Mouse (Mus musculus) gastrocnemius, postnatal 14 days (tissue): ENCODE data around the gene Cds1. TPM values are rescaled to one million over a fixed set of nuclear protein-coding genes. Genes with fewer than 3 reads are reported as not detected.
"Not testable (repeated sequence)": the region's sequence is repeated elsewhere in the genome, so short reads cannot be mapped to it uniquely, and the experiment has no call there.

Experiments
- DNase-seq: peaks from one replicate; pipeline ENCODE4 v3.0.0; 2021; ENCODE audit warnings: mixed read lengths
- intact Hi-C: fragments of 180-260 bp; cut with DNase I; formaldehyde crosslinking; loops from one replicate; pipeline ENCODE4 v1.15.1; 2025; ENCODE audit warnings: low total_unique reads
- total RNA-seq, 2 experiments: library from RNA; stranded (reverse); gene quantifications; 2 replicates each; pipeline ENCODE4 v1.2.3; 2021

Cds1 gene
- total RNA-seq, 2 experiments from 2014 or later, result 0.86 to 1.1 TPM

GRCm38 (mm10) chr5:101822311-101822670 is 57.4 kb downstream of the Cds1 start:
- no peak for DNase-seq
- intact Hi-C loops, result no loop called here

- DNase-seq, result no peak
- intact Hi-C loops, result no loop called here
Measured at GRCm38 (mm10) chr5:101825111-101825911, 60.4 kb downstream of the Cds1 start.

DNA sequence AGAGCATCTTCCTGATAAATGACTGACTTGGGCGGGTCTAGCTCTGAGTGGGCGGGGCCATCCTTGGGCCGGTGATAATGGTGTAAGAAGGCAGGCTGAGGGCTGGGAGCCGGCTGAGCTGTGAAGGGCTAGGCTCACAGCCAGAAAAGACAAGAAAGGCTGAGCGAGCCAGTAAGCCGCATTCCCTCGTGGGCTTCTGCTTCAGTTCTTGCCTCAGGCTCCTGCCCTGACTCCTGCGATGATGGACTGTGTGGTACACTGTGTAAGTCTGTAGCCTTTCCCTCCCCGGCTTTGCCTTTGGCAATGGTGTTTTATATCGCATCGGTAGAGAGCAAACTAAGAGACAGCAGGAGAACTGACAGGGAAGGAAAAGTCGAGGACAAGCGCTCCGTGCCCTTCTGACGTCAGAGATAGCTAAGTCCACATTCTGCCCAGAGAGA is 61.6 kb downstream of the Cds1 start:
- DNase-seq, result peak; percentile 50

DNA sequence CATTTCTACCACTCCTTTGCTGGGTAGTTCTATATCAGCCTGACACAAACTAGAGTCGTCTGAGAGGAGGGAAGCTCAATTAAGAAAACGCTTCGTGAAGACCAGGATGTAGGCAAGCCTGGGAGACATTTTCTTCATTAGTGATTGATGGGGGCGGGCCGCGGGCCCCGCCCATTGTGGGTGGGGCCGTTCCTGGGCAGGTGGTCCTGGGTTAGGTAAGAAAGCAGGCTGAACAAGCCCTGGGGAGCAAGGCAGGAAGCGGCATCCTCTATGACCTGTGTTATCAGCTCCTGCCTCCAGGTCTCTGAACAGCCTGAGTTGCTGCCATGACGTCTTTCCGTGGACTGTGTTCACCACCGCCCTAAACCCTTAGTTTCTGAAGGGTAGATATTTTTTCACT is 62.5 kb downstream of the Cds1 start:
- no peak for DNase-seq
- intact Hi-C loops, result no loop called here

More for the DNA sequence above, 61.6 kb downstream of the Cds1 start:
- intact Hi-C loops, result no loop called here

- DNase-seq, result peak; percentile 23
- intact Hi-C loops, result no loop called here
Measured at GRCm38 (mm10) chr5:101828932-101829331, 64.0 kb downstream of the Cds1 start.

DNA sequence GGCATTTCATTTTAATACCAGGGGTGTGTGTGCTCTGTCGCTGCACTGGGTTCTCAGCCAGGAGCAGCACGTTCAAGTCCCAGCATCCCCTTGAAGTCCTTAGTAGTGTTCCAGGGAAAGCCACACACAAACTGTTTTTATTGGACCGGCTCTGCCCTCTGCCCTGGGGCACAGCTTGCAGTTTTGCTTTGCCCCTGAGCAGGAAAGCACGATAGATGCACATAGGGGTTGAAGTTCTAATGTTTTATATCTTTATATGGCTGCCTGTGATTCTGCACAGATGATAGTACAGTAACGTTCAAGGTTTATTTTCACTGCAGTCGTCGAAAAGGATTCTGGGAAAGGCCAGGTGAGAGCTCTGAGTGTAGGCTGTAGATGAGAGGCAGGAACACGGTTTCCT is 65.2 kb downstream of the Cds1 start:
- DNase-seq, result no peak
- intact Hi-C loops, result no loop called here

DNA sequence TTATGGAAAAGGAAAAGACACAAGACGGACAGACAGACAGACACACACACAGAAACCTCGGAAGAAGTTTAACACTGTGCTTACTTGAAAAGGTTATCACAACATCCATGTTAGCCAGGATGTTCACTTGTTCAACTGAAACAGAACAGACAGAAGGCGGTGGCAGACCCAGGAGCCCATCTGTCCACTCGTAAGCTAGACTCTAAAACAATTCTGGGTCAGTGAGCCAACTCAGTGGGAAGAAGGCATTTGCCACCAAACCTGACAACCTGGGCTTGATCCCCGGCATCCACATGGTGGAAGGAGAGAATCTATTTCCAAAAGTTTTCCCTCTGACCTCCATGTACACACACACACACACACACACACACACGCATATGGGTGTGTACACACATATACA is 67.1 kb downstream of the Cds1 start:
- intact Hi-C loops, result no loop called here
- DNase-seq, result no peak

DNA sequence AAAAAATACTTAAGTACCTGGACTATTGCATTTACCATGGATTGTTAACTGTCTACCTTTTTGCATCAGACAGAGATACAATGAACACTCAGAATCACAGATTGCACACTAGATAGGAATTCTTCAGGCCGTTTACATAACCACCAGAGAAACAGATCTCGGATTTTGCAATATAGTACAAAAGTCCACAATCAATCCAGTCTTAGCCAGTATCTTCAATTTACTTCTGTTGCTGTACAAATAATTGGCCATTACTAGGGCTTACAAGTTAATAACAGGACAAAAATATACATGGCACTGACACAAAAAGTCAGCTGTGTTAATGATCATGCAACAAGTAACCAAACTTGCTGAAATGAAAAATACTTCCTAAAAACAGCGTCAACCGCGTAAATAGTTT is 68.1 kb downstream of the Cds1 start:
- intact Hi-C loops, result no loop called here
- no peak for DNase-seq

DNA sequence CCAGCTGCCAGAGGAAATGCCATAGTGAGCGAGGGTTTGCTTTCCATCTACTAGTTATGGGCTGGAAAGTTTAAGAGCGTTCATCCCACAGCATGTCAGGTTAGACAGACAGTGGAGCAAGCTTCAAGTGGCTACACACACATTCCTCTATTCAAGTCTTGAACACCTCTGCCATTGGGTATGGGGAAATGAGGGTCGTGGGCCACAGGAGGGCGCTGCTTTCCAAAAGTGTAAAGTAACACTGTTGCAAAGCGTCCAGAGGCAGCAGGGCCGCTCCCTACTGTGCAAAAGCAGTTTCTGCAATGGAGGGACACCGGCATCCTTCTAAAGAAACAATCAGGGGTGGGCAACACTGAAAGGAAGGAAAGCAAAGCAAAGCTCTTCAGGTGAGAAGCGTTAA is 68.9 kb downstream of the Cds1 start:
- no peak for DNase-seq
- intact Hi-C loops, result no loop called here

GRCm38 (mm10) chr5:101836221-101836620 is 71.3 kb downstream of the Cds1 start:
- DNase-seq, result peak; percentile 45
- intact Hi-C loops, result no loop called here

- intact Hi-C loops, DNase-seq: not testable (repeated sequence)
Measured at GRCm38 (mm10) chr5:101837605-101838004, 72.7 kb downstream of the Cds1 start.

DNA sequence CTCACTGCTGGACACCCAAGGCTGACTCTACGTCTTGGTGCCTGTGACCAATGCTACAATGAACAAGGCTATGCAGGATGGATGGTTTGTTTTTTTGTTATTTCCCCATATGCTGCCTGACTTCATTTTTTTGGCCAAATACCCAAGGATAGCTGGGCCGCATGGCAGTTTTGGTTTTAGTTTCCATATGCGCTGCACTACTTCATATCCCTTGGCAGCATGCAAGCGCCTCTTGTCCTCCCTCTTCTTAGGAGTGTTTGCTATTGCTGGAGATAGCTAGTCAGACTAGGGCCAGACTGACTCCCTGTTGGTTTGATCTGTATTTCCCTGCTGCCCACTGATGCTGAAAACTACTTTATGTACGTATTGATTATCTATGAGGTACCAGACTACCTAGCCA is 75.5 kb downstream of the Cds1 start:
- DNase-seq, result no peak
- intact Hi-C loops, result no loop called here

- intact Hi-C loops, result no loop called here
- no peak for DNase-seq
Measured at GRCm38 (mm10) chr5:101845011-101845410, 80.1 kb downstream of the Cds1 start.

- intact Hi-C loops, result no loop called here
- DNase-seq, result no peak
Measured at GRCm38 (mm10) chr5:101845930-101846329, 81.0 kb downstream of the Cds1 start.

DNA sequence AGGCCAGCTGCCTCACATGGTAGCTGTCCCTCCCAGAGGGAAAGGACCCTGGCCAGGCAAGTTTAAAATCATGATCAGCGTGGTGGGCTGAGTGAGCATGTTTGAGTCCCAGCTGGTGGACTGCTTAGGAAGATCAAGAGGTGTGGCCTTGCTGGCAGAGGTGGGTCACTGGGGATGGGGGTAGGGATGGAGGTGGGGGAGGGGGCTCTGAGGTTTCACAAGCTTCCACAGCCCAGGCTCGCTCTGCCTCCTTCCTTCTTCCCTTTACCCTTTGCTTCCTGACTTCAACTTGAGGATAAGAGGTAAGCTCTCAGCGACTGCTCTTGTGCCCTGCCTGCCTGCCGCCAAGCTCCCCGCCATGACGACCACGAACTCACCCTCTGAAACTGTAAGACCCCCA is 82.4 kb downstream of the Cds1 start:
- DNase-seq, result no peak
- intact Hi-C loops, result no loop called here

DNA sequence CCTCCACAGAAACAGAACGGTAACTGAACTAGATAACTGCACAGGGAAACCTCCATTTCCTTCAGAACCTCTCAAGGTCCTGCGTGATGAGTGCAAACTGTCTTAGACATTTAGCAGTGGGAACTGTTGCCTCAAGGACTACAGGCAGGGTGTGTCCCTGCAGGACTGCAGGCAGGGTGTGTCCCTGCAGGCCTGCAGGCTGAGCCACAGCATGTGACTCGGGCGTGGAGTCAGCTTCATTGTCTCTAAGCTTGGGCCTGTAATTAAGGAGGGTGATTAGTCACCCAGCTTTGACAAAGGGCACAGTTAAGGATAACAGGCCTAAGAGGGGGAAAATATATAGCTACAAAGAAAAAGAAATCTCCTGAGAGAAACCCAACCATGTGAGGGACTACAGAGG is 82.8 kb downstream of the Cds1 start:
- intact Hi-C loops, result no loop called here
- no peak for DNase-seq

DNA sequence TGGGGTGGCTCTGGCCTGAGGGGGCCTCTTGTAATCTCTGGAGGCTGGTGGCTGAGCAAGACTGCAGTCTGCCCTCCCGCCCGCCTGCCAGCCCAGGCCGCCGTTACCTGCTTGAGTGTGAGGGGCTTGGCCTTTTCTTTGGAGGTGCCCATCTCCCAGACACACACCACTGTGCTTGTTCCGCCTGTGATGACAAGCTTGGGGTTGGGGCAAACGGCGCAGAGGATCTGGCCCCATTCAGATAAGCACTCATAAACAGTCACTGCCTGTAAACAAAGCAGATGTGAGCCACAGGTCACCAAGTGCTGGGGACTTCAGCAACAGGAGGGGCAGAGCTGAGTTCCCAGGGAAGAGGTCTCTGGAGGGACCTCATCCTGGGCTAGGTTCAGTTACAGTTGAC is 86.2 kb downstream of the Cds1 start:
- no peak for DNase-seq

GRCm38 (mm10) chr5:101852116-101852680 is 87.3 kb downstream of the Cds1 start:
- DNase-seq, result no peak
- intact Hi-C loops, result no loop called here

More for the DNA sequence above, 86.2 kb downstream of the Cds1 start:
- intact Hi-C loops, result no loop called here

DNA sequence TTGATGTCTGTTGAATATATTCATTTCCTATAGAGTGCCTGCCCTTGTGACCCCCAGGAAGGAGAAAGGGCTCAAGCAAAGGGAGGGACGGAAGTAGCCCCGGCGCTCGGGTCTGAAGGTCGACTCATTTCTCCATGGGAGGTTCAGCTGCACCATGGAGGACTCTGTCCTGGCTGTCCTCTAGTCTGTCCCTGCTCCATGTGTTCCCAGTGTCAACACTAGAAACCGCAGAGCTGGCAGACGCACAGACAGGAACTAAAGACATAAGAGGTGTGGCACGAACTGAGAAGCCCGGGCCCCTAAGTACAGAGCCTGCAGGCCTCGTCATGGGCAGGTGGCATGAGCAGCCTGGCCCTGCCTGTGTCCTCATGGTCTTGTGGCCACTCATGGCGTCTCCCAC is 89.2 kb downstream of the Cds1 start:
- no peak for DNase-seq
- intact Hi-C loops, result no loop called here

DNA sequence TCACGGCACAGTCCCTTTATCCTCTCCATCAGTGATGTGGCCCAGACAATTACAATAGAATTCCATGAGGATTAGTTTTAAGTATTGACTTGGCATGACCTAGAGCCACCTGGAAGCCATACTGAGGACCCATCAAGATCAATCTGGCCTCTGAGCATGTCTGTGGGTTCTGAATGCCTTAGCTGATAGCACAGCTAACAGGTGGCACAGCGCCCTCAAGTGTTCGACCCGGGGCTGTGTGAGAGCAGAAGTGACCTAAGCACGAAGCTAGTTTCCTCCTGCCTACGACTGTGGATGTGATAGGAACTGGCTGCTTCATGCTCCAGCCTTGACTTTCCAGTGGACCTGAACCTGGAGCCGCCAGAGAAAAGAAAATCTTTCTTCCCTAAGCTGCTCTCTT is 89.7 kb downstream of the Cds1 start:
- intact Hi-C loops, result no loop called here
- peak; percentile 24 for DNase-seq

DNA sequence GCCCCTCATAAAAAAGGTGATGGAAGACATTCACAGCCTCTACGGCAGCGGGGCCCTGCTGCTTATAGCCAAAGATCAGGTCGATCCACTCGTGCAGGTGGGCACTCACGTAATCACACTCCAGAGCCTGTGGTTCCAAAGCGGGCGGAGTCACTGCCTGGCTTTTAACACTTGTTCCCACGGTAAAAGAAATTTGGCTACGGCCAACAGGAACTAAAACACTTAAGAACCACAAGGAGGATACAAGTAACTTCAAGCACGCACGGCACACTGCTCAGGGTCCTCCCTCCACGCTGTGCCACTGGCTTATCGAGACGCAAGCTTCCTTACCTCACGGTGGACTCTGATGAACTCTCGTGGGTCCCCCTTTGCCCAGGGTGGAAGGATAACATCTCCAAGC is 90.5 kb downstream of the Cds1 start:
- no peak for DNase-seq
- intact Hi-C loops, result no loop called here
